Mouse (Mus musculus) hindbrain, embryonic 13.5 days (tissue): ENCODE data around the gene Ssh2. TPM values are rescaled to one million over a fixed set of nuclear protein-coding genes. Genes with fewer than 3 reads are reported as not detected.

Experiments
- ATAC-seq: fragments of 200-750 bp; cut with Nextera tagmentation; 2 replicates; pipeline ENCODE4 v1.8.0; 2017; ENCODE audit warnings: moderate TSS enrichment; ENCODE audit not compliant: low FRiP score
- H3K27ac ChIP-seq: fragments of 300-500 bp; sonication (generic); 2 replicates; pipeline ENCODE4 v1.5.1; 2015; ENCODE audit warnings: inconsistent platforms, mild to moderate bottlenecking, moderate library complexity
- H3K27me3 ChIP-seq: fragments of 300-500 bp; sonication (generic); 2 replicates; pipeline ENCODE4 v1.6.1; 2015; ENCODE audit warnings: mild to moderate bottlenecking, inconsistent platforms
- H3K36me3 ChIP-seq: fragments of 300-500 bp; sonication (generic); 2 replicates; pipeline ENCODE4 v1.6.1; 2015; ENCODE audit warnings: mild to moderate bottlenecking, inconsistent platforms
- H3K4me1 ChIP-seq: fragments of 300-500 bp; sonication (generic); replicated peaks from 2 replicates; pipeline ENCODE4 v1.6.1; 2015; ENCODE audit warnings: inconsistent platforms
- H3K4me2 ChIP-seq: fragments of 300-500 bp; sonication (generic); 2 replicates; pipeline ENCODE4 v1.6.1; 2015; ENCODE audit warnings: inconsistent platforms, mild to moderate bottlenecking, moderate library complexity
- H3K4me3 ChIP-seq: fragments of 300-500 bp; sonication (generic); 2 replicates; pipeline ENCODE4 v1.5.1; 2015; ENCODE audit warnings: mild to moderate bottlenecking, inconsistent platforms
- H3K9ac ChIP-seq: fragments of 300-500 bp; sonication (generic); 2 replicates; pipeline ENCODE4 v1.6.1; 2015; ENCODE audit warnings: mild to moderate bottlenecking, inconsistent platforms
- H3K9me3 ChIP-seq: fragments of 300-500 bp; sonication (generic); 2 replicates; pipeline ENCODE4 v1.6.1; 2016; ENCODE audit warnings: inconsistent platforms
- WGBS: fragments of 180-500 bp; shearing (Covaris S2); methylation state at CpG from one replicate; pipeline ENCODE4 v1.1.7; 2015; 5-methylcytosine and 5-hydroxymethylcytosine counted together
- polyA plus RNA-seq: library from polyadenylated mRNA; unstranded; fragments of >200 nt; fragmentation: Nextera tagmentation; extraction: Ambion mirVana; gene quantifications from 2 replicates; pipeline ENCODE4 v1.2.1, GENCODE M21; 2015

Ssh2 gene
- polyA plus RNA-seq, 1 experiment from 2014 or later = 16.4 TPM

- Histone ChIP-seq H3K4me3 (no peak overlapping the region), H3K27ac (no peak overlapping the region), H3K9ac (no peak overlapping the region), H3K4me2 (no peak overlapping the region), H3K4me1 (peaks cover 12% of the 10 kb centered on the region), H3K36me3 (peaks cover 54% of the 10 kb centered on the region), H3K27me3 (no peaks in the 10 kb centered on the region), H3K9me3 (no peaks in the 10 kb centered on the region)
- 94% methylated on average over 14 of the region's 14 CpGs for WGBS
- no peak for ATAC-seq
Observed at GRCm38 (mm10) chr11:77476216-77476615, 260.1 kb downstream of the Ssh2 start.

GRCm38 (mm10) chr11:77476895-77477294 is 260.8 kb downstream of the Ssh2 start:
- Histone ChIP-seq H3K4me3 (no peak overlapping the region), H3K9ac (no peak overlapping the region), H3K27ac (no peak overlapping the region), H3K4me1 (peaks cover 18% of the 10 kb centered on the region), H3K36me3 (peaks cover 47% of the 10 kb centered on the region), H3K9me3 (no peaks in the 10 kb centered on the region), H3K27me3 (no peaks in the 10 kb centered on the region), H3K4me2 (no peak overlapping the region)
- no peak for ATAC-seq
- WGBS = 94% methylated on average over 6 of the region's 6 CpGs

GRCm38 (mm10) chr11:77483043-77483442 is 267.0 kb downstream of the Ssh2 start:
- Histone ChIP-seq H3K4me1 (peaks cover 74% of the 10 kb centered on the region), H3K9ac (no peak overlapping the region), H3K36me3 (no peaks in the 10 kb centered on the region), H3K9me3 (no peaks in the 10 kb centered on the region), H3K27ac (no peak overlapping the region), H3K4me2 (no peak overlapping the region), H3K4me3 (no peak overlapping the region), H3K27me3 (no peaks in the 10 kb centered on the region)
- 69% methylated on average over 3 of the region's 3 CpGs for WGBS
- no peak for ATAC-seq

DNA sequence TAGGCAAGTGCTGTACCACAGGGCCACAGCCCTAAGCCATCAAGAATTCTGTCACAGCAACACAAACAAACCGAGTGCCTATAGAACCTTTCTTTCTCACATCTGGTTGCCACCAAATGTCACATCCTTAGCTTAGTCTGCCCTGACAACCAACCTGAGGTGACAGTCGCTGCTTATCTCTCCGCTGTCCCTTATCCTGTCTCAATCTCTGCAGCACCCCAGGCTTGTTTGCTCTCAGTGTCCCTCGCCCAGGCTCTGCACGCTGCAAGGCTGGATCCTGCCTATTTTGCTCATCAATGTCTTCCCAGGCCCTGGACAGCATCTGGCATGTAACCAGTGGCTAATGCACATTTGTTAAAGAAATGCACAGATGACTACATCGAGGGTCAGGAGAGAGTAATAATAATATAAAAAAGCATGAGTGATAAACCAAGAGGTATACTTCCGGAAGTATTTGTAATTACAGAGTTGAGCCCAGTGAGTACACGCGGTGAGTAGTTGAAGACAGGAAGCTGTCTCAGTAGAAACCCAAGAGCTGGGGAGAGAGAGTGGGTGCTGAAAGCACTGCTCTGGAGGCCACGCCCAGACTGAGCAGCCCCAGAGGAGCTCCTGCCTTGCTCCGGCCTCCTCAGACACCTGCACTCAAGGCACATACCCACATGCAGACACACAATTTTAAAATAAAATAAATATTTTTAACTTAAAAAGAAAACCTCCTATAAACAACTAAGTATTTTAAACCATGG is 267.6 kb downstream of the Ssh2 start:
- no peak for ATAC-seq
- Histone ChIP-seq H3K4me1 (peaks cover 81% of the 10 kb centered on the region), H3K27ac (no peak overlapping the region), H3K4me3 (no peak overlapping the region), H3K9me3 (no peaks in the 10 kb centered on the region), H3K4me2 (no peak overlapping the region), H3K36me3 (no peaks in the 10 kb centered on the region), H3K27me3 (no peaks in the 10 kb centered on the region), H3K9ac (no peak overlapping the region)
- 66% methylated on average over 11 of the region's 11 CpGs for WGBS

GRCm38 (mm10) chr11:77485229-77485628 is 269.1 kb downstream of the Ssh2 start:
- peak overlapping the region; percentile 95; the same call in 1 of the 2 replicates for H3K27ac ChIP-seq

GRCm38 (mm10) chr11:77486798-77487197 is 270.7 kb downstream of the Ssh2 start:
- Histone ChIP-seq H3K4me1 (peaks cover 85% of the 10 kb centered on the region), H3K4me3 (peak overlapping the region; percentile 96), H3K9me3 (no peaks in the 10 kb centered on the region), H3K36me3 (no peaks in the 10 kb centered on the region), H3K9ac (peak overlapping the region; percentile 98), H3K27ac (peak overlapping the region; percentile 95), H3K4me2 (peak overlapping the region; percentile 74), H3K27me3 (no peaks in the 10 kb centered on the region)
- WGBS = 35% methylated on average over 5 of the region's 5 CpGs
- ATAC-seq = no peak

More at GRCm38 (mm10) chr11:77485229-77485628, 269.1 kb downstream of the Ssh2 start:
- Histone ChIP-seq H3K4me2 (peak overlapping the region; percentile 74), H3K9ac (peak overlapping the region; percentile 98), H3K4me3 (peak overlapping the region; percentile 96; the same call in 1 of the 2 replicates), H3K27me3 (no peaks in the 10 kb centered on the region), H3K4me1 (peaks cover 84% of the 10 kb centered on the region), H3K36me3 (no peaks in the 10 kb centered on the region), H3K9me3 (no peaks in the 10 kb centered on the region)
- ATAC-seq = no peak
- WGBS = 46% methylated on average over 6 of the region's 6 CpGs

DNA sequence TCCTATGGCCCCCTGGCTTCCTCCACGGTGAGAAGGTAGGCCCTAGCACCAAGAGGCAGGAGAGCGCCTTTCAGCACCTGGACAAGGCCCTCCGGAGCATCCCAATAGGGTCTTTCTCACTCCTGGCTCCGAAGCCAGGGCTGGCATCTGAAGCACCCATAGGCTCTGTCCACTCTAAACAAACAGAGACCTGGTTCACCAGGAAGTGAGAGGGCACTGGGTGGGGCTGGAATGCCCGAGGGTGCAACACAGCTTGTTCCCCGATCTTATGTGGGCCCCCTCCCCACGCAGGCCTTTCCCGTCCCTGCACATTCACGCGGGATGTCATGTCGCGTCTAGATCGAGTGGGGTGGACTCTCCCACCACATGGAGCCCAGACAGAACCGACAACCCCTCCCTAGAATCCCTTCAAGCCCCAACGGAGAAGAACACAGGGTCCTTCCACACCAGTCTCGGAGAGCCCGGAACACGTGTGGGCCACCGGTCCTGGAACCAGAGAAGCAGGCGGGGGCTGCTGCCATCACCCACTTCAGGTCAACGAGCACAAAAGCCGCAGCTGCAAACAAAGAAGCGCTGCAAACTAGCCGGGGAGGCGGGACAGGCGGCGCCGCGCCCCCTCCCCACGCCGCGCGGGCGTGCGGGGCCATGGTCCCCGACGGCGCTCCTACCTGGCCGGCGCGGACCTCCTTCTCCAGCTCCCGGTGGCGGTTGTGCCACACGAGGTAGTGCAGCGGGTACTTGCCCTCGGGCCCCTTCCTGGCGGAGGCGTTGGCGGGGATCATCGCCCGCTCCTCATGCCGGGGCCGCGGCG is 272.9 kb downstream of the Ssh2 start:
- WGBS = 2% methylated on average over 47 of the region's 55 CpGs
- H3K9me3 ChIP-seq = no peaks in the 10 kb centered on the region
- ATAC-seq = no peak

GRCm38 (mm10) chr11:77489591-77490235 is 273.6 kb downstream of the Ssh2 start, which contains the start of gene Ankrd13b:
Gene Ankrd13b (minus strand): TSS chr11:77489678.
- H3K9ac ChIP-seq = peak within 1 kb of the TSS; percentile 98
- H3K9me3 ChIP-seq = no peaks in the 10 kb centered on the region
- peak within 1 kb of the TSS; percentile 96 for H3K4me3 ChIP-seq
- WGBS = under 1% methylated on average over 26 of the region's 87 CpGs
- no peaks in the 10 kb centered on the region for H3K36me3 ChIP-seq
- no peaks in the 10 kb centered on the region for H3K27me3 ChIP-seq
- peak within 1 kb of the TSS; percentile 95 for H3K27ac ChIP-seq
- peak within 1 kb of the TSS; percentile 74 for H3K4me2 ChIP-seq
- peak; percentile 55 for ATAC-seq
- H3K4me1 ChIP-seq = peaks cover 85% of the 10 kb centered on the region

More for the DNA sequence above, 272.9 kb downstream of the Ssh2 start:
- H3K4me2 ChIP-seq = peak overlapping the region; percentile 74
- H3K36me3 ChIP-seq = no peaks in the 10 kb centered on the region
- peaks cover 85% of the 10 kb centered on the region for H3K4me1 ChIP-seq
- peak overlapping the region; percentile 96 for H3K4me3 ChIP-seq
- no peaks in the 10 kb centered on the region for H3K27me3 ChIP-seq
- H3K9ac ChIP-seq = peak overlapping the region; percentile 98
- H3K27ac ChIP-seq = peak overlapping the region; percentile 95

DNA sequence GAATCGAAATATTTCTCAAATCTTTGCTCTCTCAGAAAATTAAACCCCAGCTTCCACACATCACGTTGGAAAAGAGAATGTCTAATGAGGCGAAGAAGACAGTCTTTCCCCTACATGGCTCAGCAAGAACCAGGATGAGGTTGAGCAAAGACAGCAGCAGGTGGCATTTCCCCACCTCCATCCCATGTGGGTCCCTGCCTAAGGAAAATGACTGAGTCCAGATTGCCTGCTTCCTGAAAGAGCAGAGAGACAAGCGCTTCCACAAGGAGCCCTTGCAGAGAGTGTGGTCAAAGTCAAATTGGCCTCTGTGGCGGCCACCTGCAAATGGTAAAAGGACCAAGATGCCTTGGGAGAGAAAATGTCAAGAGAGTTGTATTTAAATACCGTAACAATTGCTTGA is 274.4 kb downstream of the Ssh2 start:
- H3K27ac ChIP-seq = peak overlapping the region; percentile 95
- peak overlapping the region; percentile 98 for H3K9ac ChIP-seq
- no peaks in the 10 kb centered on the region for H3K9me3 ChIP-seq
- peak overlapping the region; percentile 74 for H3K4me2 ChIP-seq
- no peak for ATAC-seq
- peaks cover 85% of the 10 kb centered on the region for H3K4me1 ChIP-seq
- WGBS = 67% methylated on average over 6 of the region's 6 CpGs
- no peaks in the 10 kb centered on the region for H3K27me3 ChIP-seq
- H3K36me3 ChIP-seq = no peaks in the 10 kb centered on the region
- H3K4me3 ChIP-seq = peak overlapping the region; percentile 96

DNA sequence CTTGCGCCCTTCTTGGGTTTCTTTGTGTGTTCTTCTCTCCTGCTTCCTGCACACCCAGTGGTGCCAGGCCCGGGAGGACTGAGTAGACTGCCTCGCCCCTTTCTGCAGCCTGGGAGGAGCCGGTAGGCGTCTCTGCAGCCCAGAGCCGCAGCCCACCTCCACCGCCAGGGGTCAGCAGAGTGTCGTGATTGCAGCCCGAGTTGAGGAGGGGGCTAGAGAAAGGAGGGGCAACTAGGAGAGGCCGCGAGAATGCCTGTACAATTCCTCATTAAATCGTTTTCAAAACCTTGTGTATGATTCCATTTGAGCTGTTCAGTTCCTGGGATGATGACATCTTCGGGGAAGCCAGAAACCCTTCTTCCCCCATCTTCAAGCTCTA is 275.0 kb downstream of the Ssh2 start:
- Histone ChIP-seq H3K4me2 (peak overlapping the region; percentile 74), H3K27me3 (no peaks in the 10 kb centered on the region), H3K4me3 (peak overlapping the region; percentile 96), H3K36me3 (no peaks in the 10 kb centered on the region), H3K9ac (peak overlapping the region; percentile 98), H3K9me3 (no peaks in the 10 kb centered on the region), H3K27ac (peak overlapping the region; percentile 95), H3K4me1 (peaks cover 85% of the 10 kb centered on the region)
- WGBS = 0% methylated on average over 13 of the region's 13 CpGs
- peak; percentile 57 for ATAC-seq

DNA sequence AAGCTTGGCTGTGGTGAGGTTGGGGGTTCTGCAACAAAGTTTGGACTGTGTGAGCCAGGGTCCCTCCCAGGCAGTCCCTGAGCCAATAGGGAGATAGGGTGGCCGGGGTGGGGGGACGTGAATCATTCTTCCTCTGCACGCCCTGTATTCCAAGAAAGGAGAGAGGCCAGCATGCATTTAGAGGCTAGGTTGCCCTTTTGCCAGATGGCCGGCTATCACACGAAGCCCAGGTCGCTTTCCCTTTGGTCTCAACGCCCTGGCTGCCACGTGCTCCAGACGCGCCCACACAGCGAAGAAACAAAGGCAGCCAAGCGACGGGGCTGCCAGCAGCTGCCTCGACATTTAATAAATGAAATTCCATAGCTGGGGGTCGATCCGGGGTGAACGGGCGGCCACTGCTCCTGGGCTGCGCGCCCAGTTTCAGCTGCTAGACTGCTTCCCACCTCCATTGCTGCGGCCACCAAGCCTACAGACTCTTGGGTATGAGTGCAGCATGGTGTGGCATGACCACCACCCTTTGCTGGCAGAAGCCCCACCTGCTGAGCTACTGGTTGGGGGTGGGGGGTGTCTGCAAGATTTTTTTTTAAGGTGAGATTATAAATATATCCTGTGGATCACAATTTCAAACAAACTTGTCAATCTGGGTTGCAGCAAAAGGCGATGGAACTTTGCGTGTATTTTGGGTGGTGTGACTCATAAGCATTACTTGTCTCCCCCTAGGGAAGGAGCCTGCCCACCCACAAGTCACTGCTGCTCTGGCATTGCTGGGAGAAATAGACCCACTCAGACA is 275.6 kb downstream of the Ssh2 start:
- peak; percentile 53; the same call in 1 of the 2 replicates for ATAC-seq
- peak overlapping the region; percentile 98 for H3K9ac ChIP-seq
- peaks cover 83% of the 10 kb centered on the region for H3K4me1 ChIP-seq
- no peaks in the 10 kb centered on the region for H3K36me3 ChIP-seq
- H3K4me3 ChIP-seq = peak overlapping the region; percentile 96
- H3K4me2 ChIP-seq = peak overlapping the region; percentile 74
- WGBS = under 1% methylated on average over 23 of the region's 23 CpGs
- peak overlapping the region; percentile 95 for H3K27ac ChIP-seq
- H3K9me3 ChIP-seq = no peaks in the 10 kb centered on the region
- no peaks in the 10 kb centered on the region for H3K27me3 ChIP-seq
